Mouse (Mus musculus): ENCODE results near the gene Tmem11. TPM values are rescaled to one million over a fixed set of nuclear protein-coding genes. Genes with fewer than 3 reads are reported as not detected.

The Tmem11 gene
- polyA plus RNA-seq (2015; fragmentation: Nextera tagmentation; extraction: Ambion mirVana): 67.4 and 74.7 TPM in 2 replicates

- no peaks in the 10 kb centered on the region for H3K36me3 ChIP-seq (ENCODE audit: control insufficient read depth, insufficient read depth, low read length)
- peak within 1 kb of the TSS; percentile 79 for H3K4me2 ChIP-seq (ENCODE audit: low read depth, low read length)
- H3K4me3 ChIP-seq (ENCODE audit: low read length): peak within 1 kb of the TSS; percentile 93
- under 1% methylated on average over 61 of the region's 62 CpGs for WGBS
- H3K27me3 ChIP-seq (replicated peaks; ENCODE audit: control insufficient read depth, insufficient read depth, low read length): no peaks in the 10 kb centered on the region
- peak within 1 kb of the TSS; percentile 99 for H3K27ac ChIP-seq (ENCODE audit: low read length)
- peak; percentile 99 for ATAC-seq
- peak within 1 kb of the TSS; percentile 94 for H3K9ac ChIP-seq (ENCODE audit: low read depth, low read length)
- H3K9me3 ChIP-seq (ENCODE audit: control insufficient read depth, low read length): no peaks in the 10 kb centered on the region
- peaks cover 38% of the 10 kb centered on the region for H3K4me1 ChIP-seq (ENCODE audit: control insufficient read depth, insufficient read depth, low read length)
Measured at GRCm38 (mm10) chr11:60878675-60879294, at the start of gene Tmem11. TSS of gene Tmem11 (minus strand) at chr11:60879272.

- Histone ChIP-seq H3K27ac (ENCODE audit: low read length) (no peak overlapping the region), H3K9me3 (ENCODE audit: control insufficient read depth, low read length) (no peaks in the 10 kb centered on the region), H3K4me2 (ENCODE audit: low read depth, low read length) (peak overlapping the region; percentile 40; the same call in 1 of the 2 replicates), H3K4me1 (ENCODE audit: control insufficient read depth, insufficient read depth, low read length) (peaks cover 8% of the 10 kb centered on the region), H3K36me3 (ENCODE audit: control insufficient read depth, insufficient read depth, low read length) (no peaks in the 10 kb centered on the region), H3K9ac (ENCODE audit: low read depth, low read length) (no peak overlapping the region), H3K4me3 (ENCODE audit: low read length) (0 out of 2 replicates have a peak overlapping the region, but pooled peaks have one; percentile 8), H3K27me3 (replicated peaks; ENCODE audit: control insufficient read depth, insufficient read depth, low read length) (no peaks in the 10 kb centered on the region)
- ATAC-seq: peak; percentile 66
- WGBS: under 1% methylated on average over 9 of the region's 9 CpGs
Measured at GRCm38 (mm10) chr11:60927264-60927663, 48.2 kb upstream of the Tmem11 start.

GRCm38 (mm10) chr11:60924981-60925380, 45.9 kb upstream of the Tmem11 start:
- Histone ChIP-seq H3K27me3 (replicated peaks; ENCODE audit: control insufficient read depth, insufficient read depth, low read length) (no peaks in the 10 kb centered on the region), H3K9me3 (ENCODE audit: control insufficient read depth, low read length) (no peaks in the 10 kb centered on the region), H3K27ac (ENCODE audit: low read length) (no peak overlapping the region), H3K4me3 (ENCODE audit: low read length) (no peak overlapping the region), H3K9ac (ENCODE audit: low read depth, low read length) (no peak overlapping the region), H3K4me1 (ENCODE audit: control insufficient read depth, insufficient read depth, low read length) (no peaks in the 10 kb centered on the region; the same call in 1 of the 2 replicates), H3K4me2 (ENCODE audit: low read depth, low read length) (no peak overlapping the region), H3K36me3 (ENCODE audit: control insufficient read depth, insufficient read depth, low read length) (no peaks in the 10 kb centered on the region)
- no peak for ATAC-seq
- 89% methylated on average over 1 of the region's 1 CpGs for WGBS

- no peaks in the 10 kb centered on the region; the same call in 1 of the 2 replicates for H3K4me1 ChIP-seq (ENCODE audit: control insufficient read depth, insufficient read depth, low read length)
- no peaks in the 10 kb centered on the region for H3K9me3 ChIP-seq (ENCODE audit: control insufficient read depth, low read length)
- H3K27me3 ChIP-seq (replicated peaks; ENCODE audit: control insufficient read depth, insufficient read depth, low read length): no peaks in the 10 kb centered on the region
- H3K27ac ChIP-seq (ENCODE audit: low read length): no peak overlapping the region
- ATAC-seq: peak; percentile 64; the same call in 1 of the 2 replicates
- WGBS: 36% methylated on average over 6 of the region's 6 CpGs
- no peaks in the 10 kb centered on the region for H3K36me3 ChIP-seq (ENCODE audit: control insufficient read depth, insufficient read depth, low read length)
- H3K4me2 ChIP-seq (ENCODE audit: low read depth, low read length): no peak overlapping the region
- no peak overlapping the region for H3K4me3 ChIP-seq (ENCODE audit: low read length)
- H3K9ac ChIP-seq (ENCODE audit: low read depth, low read length): no peak overlapping the region
Measured at GRCm38 (mm10) chr11:60924498-60924897, 45.4 kb upstream of the Tmem11 start.

- Histone ChIP-seq H3K9ac (ENCODE audit: low read depth, low read length) (no peak overlapping the region), H3K27me3 (replicated peaks; ENCODE audit: control insufficient read depth, insufficient read depth, low read length) (no peaks in the 10 kb centered on the region), H3K36me3 (ENCODE audit: control insufficient read depth, insufficient read depth, low read length) (no peaks in the 10 kb centered on the region), H3K4me3 (ENCODE audit: low read length) (no peak overlapping the region), H3K9me3 (ENCODE audit: control insufficient read depth, low read length) (no peaks in the 10 kb centered on the region), H3K27ac (ENCODE audit: low read length) (no peak overlapping the region), H3K4me1 (ENCODE audit: control insufficient read depth, insufficient read depth, low read length) (no peaks in the 10 kb centered on the region; the same call in 1 of the 2 replicates), H3K4me2 (ENCODE audit: low read depth, low read length) (no peak overlapping the region)
- 77% methylated on average over 5 of the region's 5 CpGs for WGBS
- ATAC-seq: no peak
Measured at GRCm38 (mm10) chr11:60922964-60923363, 43.9 kb upstream of the Tmem11 start.

GRCm38 (mm10) chr11:60922195-60922594, 43.1 kb upstream of the Tmem11 start:
- no peak overlapping the region for H3K4me3 ChIP-seq (ENCODE audit: low read length)
- WGBS: 80% methylated on average over 1 of the region's 1 CpGs

GRCm38 (mm10) chr11:60920021-60920420, 40.9 kb upstream of the Tmem11 start:
- no peaks in the 10 kb centered on the region for H3K36me3 ChIP-seq (ENCODE audit: control insufficient read depth, insufficient read depth, low read length)
- H3K27me3 ChIP-seq (replicated peaks; ENCODE audit: control insufficient read depth, insufficient read depth, low read length): no peaks in the 10 kb centered on the region
- H3K4me2 ChIP-seq (ENCODE audit: low read depth, low read length): no peak overlapping the region
- 71% methylated on average over 2 of the region's 2 CpGs for WGBS
- ATAC-seq: no peak
- no peak overlapping the region for H3K4me3 ChIP-seq (ENCODE audit: low read length)
- peaks cover 4% of the 10 kb centered on the region; the same call in 1 of the 2 replicates for H3K4me1 ChIP-seq (ENCODE audit: control insufficient read depth, insufficient read depth, low read length)
- no peaks in the 10 kb centered on the region for H3K9me3 ChIP-seq (ENCODE audit: control insufficient read depth, low read length)
- no peak overlapping the region for H3K9ac ChIP-seq (ENCODE audit: low read depth, low read length)
- H3K27ac ChIP-seq (ENCODE audit: low read length): no peak overlapping the region

More at GRCm38 (mm10) chr11:60922195-60922594, 43.1 kb upstream of the Tmem11 start:
- H3K4me2 ChIP-seq (ENCODE audit: low read depth, low read length): no peak overlapping the region
- H3K27ac ChIP-seq (ENCODE audit: low read length): no peak overlapping the region
- no peaks in the 10 kb centered on the region for H3K36me3 ChIP-seq (ENCODE audit: control insufficient read depth, insufficient read depth, low read length)
- no peak overlapping the region for H3K9ac ChIP-seq (ENCODE audit: low read depth, low read length)
- H3K4me1 ChIP-seq (ENCODE audit: control insufficient read depth, insufficient read depth, low read length): no peaks in the 10 kb centered on the region; the same call in 1 of the 2 replicates
- ATAC-seq: no peak
- no peaks in the 10 kb centered on the region for H3K9me3 ChIP-seq (ENCODE audit: control insufficient read depth, low read length)
- H3K27me3 ChIP-seq (replicated peaks; ENCODE audit: control insufficient read depth, insufficient read depth, low read length): no peaks in the 10 kb centered on the region

- Histone ChIP-seq H3K4me3 (ENCODE audit: low read length) (no peak overlapping the region), H3K36me3 (ENCODE audit: control insufficient read depth, insufficient read depth, low read length) (no peaks in the 10 kb centered on the region), H3K4me2 (ENCODE audit: low read depth, low read length) (no peak overlapping the region), H3K9me3 (ENCODE audit: control insufficient read depth, low read length) (no peaks in the 10 kb centered on the region), H3K4me1 (ENCODE audit: control insufficient read depth, insufficient read depth, low read length) (peaks cover 21% of the 10 kb centered on the region), H3K27ac (ENCODE audit: low read length) (no peak overlapping the region), H3K9ac (ENCODE audit: low read depth, low read length) (no peak overlapping the region), H3K27me3 (replicated peaks; ENCODE audit: control insufficient read depth, insufficient read depth, low read length) (no peaks in the 10 kb centered on the region)
- no peak for ATAC-seq
- 65% methylated on average over 4 of the region's 4 CpGs for WGBS
Measured at GRCm38 (mm10) chr11:60915201-60915600, 36.1 kb upstream of the Tmem11 start.

GRCm38 (mm10) chr11:60914491-60914890, 35.4 kb upstream of the Tmem11 start, which contains the start of gene Natd1:
TSS of gene Natd1 (minus strand) at chr11:60914750.
- H3K4me2 ChIP-seq (ENCODE audit: low read depth, low read length): peak within 1 kb of the TSS; percentile 83
- H3K27ac ChIP-seq (ENCODE audit: low read length): 0 out of 2 replicates have a peak within 1 kb of the TSS, but pooled peaks have one; percentile 43
- H3K9ac ChIP-seq (ENCODE audit: low read depth, low read length): peak within 1 kb of the TSS; percentile 81
- ATAC-seq: no peak
- H3K9me3 ChIP-seq (ENCODE audit: control insufficient read depth, low read length): no peaks in the 10 kb centered on the region
- H3K4me3 ChIP-seq (ENCODE audit: low read length): peak within 1 kb of the TSS; percentile 88
- no peaks in the 10 kb centered on the region for H3K27me3 ChIP-seq (replicated peaks; ENCODE audit: control insufficient read depth, insufficient read depth, low read length)
- WGBS: 22% methylated on average over 7 of the region's 7 CpGs
- no peaks in the 10 kb centered on the region for H3K36me3 ChIP-seq (ENCODE audit: control insufficient read depth, insufficient read depth, low read length)
- peaks cover 21% of the 10 kb centered on the region for H3K4me1 ChIP-seq (ENCODE audit: control insufficient read depth, insufficient read depth, low read length)
